Mouse (Mus musculus) midbrain, embryonic 15.5 days (tissue): Measurements from ENCODE around the gene Ifnk. TPM values are rescaled to one million over a fixed set of nuclear protein-coding genes. Genes with fewer than 3 reads are reported as not detected.

Experiments used
- ATAC-seq: fragments of 200-750 bp; cut with Nextera tagmentation; replicated peaks from 2 replicates; pipeline ENCODE4 v1.8.0; 2017; ENCODE audit warnings: moderate TSS enrichment
- H3K27ac ChIP-seq: fragments of 300-500 bp; sonication (generic); 2 replicates; pipeline ENCODE4 v1.5.1; 2015; ENCODE audit warnings: mild to moderate bottlenecking, inconsistent platforms
- H3K27me3 ChIP-seq: fragments of 300-500 bp; sonication (generic); replicated peaks from 2 replicates; pipeline ENCODE4 v1.6.1; 2015; ENCODE audit warnings: inconsistent platforms
- H3K36me3 ChIP-seq: fragments of 300-500 bp; sonication (generic); replicated peaks from 2 replicates; pipeline ENCODE4 v1.6.1; 2015; ENCODE audit warnings: inconsistent platforms
- H3K4me1 ChIP-seq: fragments of 300-500 bp; sonication (generic); 2 replicates; pipeline ENCODE4 v1.6.1; 2015; ENCODE audit warnings: inconsistent platforms
- H3K4me2 ChIP-seq: fragments of 300-500 bp; sonication (generic); 2 replicates; pipeline ENCODE4 v1.6.1; 2015; ENCODE audit warnings: inconsistent platforms, mild to moderate bottlenecking, moderate library complexity
- H3K4me3 ChIP-seq: fragments of 300-500 bp; sonication (generic); 2 replicates; pipeline ENCODE4 v1.5.1; 2015; ENCODE audit warnings: mild to moderate bottlenecking, inconsistent platforms
- H3K9ac ChIP-seq: fragments of 300-500 bp; sonication (generic); 2 replicates; pipeline ENCODE4 v1.6.1; 2015; ENCODE audit warnings: mild to moderate bottlenecking, inconsistent platforms
- H3K9me3 ChIP-seq: fragments of 300-500 bp; sonication (generic); 2 replicates; pipeline ENCODE4 v1.6.1; 2016; ENCODE audit warnings: inconsistent platforms
- WGBS: fragments of 180-500 bp; shearing (Covaris S2); methylation state at CpG from one replicate; pipeline ENCODE4 v1.1.7; 2015; ENCODE audit warnings: mixed read lengths; 5-methylcytosine and 5-hydroxymethylcytosine counted together
- polyA plus RNA-seq: library from polyadenylated mRNA; unstranded; fragments of >200 nt; fragmentation: Nextera tagmentation; extraction: Ambion mirVana; gene quantifications from 2 replicates; pipeline ENCODE4 v1.2.1, GENCODE M21; 2015

The Ifnk gene
- polyA plus RNA-seq, 1 experiment from 2014 or later: not detected

- Histone ChIP-seq H3K9ac (no peak overlapping the region), H3K27me3 (no peaks in the 10 kb centered on the region), H3K4me1 (no peaks in the 10 kb centered on the region), H3K27ac (no peak overlapping the region), H3K9me3 (no peaks in the 10 kb centered on the region), H3K4me2 (no peak overlapping the region), H3K4me3 (no peak overlapping the region), H3K36me3 (no peaks in the 10 kb centered on the region)
- no peak for ATAC-seq
- WGBS: 83% methylated on average over 10 of the region's 10 CpGs
These were observed 6.1 kb upstream of the Ifnk start for GRCm38 (mm10) chr4:35145726-35146125.

- Histone ChIP-seq H3K4me1 (no peaks in the 10 kb centered on the region), H3K4me2 (no peak overlapping the region), H3K4me3 (no peak overlapping the region), H3K9ac (no peak overlapping the region), H3K36me3 (no peaks in the 10 kb centered on the region), H3K9me3 (no peaks in the 10 kb centered on the region), H3K27me3 (no peaks in the 10 kb centered on the region), H3K27ac (no peak overlapping the region)
- no peak for ATAC-seq
- WGBS: 97% methylated on average over 5 of the region's 5 CpGs
These were observed 5.3 kb upstream of the Ifnk start for GRCm38 (mm10) chr4:35146597-35146996.

GRCm38 (mm10) chr4:35148326-35148725 is 3.5 kb upstream of the Ifnk start:
- H3K4me2 ChIP-seq: no peak overlapping the region
- H3K27me3 ChIP-seq: no peaks in the 10 kb centered on the region
- H3K9me3 ChIP-seq: no peaks in the 10 kb centered on the region
- WGBS: 90% methylated on average over 4 of the region's 4 CpGs
- H3K27ac ChIP-seq: no peak overlapping the region
- no peaks in the 10 kb centered on the region for H3K36me3 ChIP-seq
- H3K4me3 ChIP-seq: no peak overlapping the region
- no peak overlapping the region for H3K9ac ChIP-seq
- H3K4me1 ChIP-seq: no peaks in the 10 kb centered on the region
- ATAC-seq: no peak

- Histone ChIP-seq H3K4me1 (peaks cover 4% of the 10 kb centered on the region), H3K4me3 (no peak overlapping the region), H3K4me2 (no peak overlapping the region), H3K27ac (no peak overlapping the region), H3K36me3 (no peaks in the 10 kb centered on the region), H3K9me3 (no peaks in the 10 kb centered on the region), H3K27me3 (0 out of 2 replicates have a peak, but pooled peaks cover 3% of the 10 kb centered on the region), H3K9ac (no peak overlapping the region)
- no peak for ATAC-seq
- 91% methylated on average over 3 of the region's 3 CpGs for WGBS
These were observed 1.1 kb upstream of the Ifnk start for GRCm38 (mm10) chr4:35150706-35151105.

- no peak for ATAC-seq
- H3K9me3 ChIP-seq: no peaks in the 10 kb centered on the region
- no peaks in the 10 kb centered on the region for H3K36me3 ChIP-seq
- H3K4me2 ChIP-seq: no peak overlapping the region
- H3K27ac ChIP-seq: no peak overlapping the region
- WGBS: 42% methylated on average over 3 of the region's 3 CpGs
- no peak overlapping the region for H3K9ac ChIP-seq
- H3K4me1 ChIP-seq: peaks cover 17% of the 10 kb centered on the region
- 0 out of 2 replicates have a peak, but pooled peaks cover 15% of the 10 kb centered on the region for H3K27me3 ChIP-seq
- no peak overlapping the region for H3K4me3 ChIP-seq
These were observed 2.2 kb downstream of the Ifnk start for GRCm38 (mm10) chr4:35154051-35154450.

GRCm38 (mm10) chr4:35155132-35155922 is 3.5 kb downstream of the Ifnk start:
- Histone ChIP-seq H3K4me2 (peak overlapping the region; percentile 82), H3K9ac (peak overlapping the region; percentile 43; the same call in 1 of the 2 replicates), H3K4me1 (peaks cover 17% of the 10 kb centered on the region), H3K4me3 (peak overlapping the region; percentile 45), H3K27ac (no peak overlapping the region), H3K27me3 (0 out of 2 replicates have a peak, but pooled peaks cover 15% of the 10 kb centered on the region), H3K36me3 (no peaks in the 10 kb centered on the region), H3K9me3 (no peaks in the 10 kb centered on the region)
- no peak for ATAC-seq
- WGBS: 26% methylated on average over 20 of the region's 20 CpGs

GRCm38 (mm10) chr4:35156149-35156611 is 4.3 kb downstream of the Ifnk start:
- WGBS: under 1% methylated on average over 26 of the region's 26 CpGs

GRCm38 (mm10) chr4:35156751-35157611 is 5.1 kb downstream of the Ifnk start, which contains the start of gene Mob3b:
Mob3b (minus strand) TSS chr4:35157484.
- H3K4me3 ChIP-seq: peak within 1 kb of the TSS; percentile 45
- peak within 1 kb of the TSS; percentile 43 for H3K9ac ChIP-seq
- H3K27me3 ChIP-seq: 0 out of 2 replicates have a peak, but pooled peaks cover 15% of the 10 kb centered on the region
- H3K27ac ChIP-seq: peak within 1 kb of the TSS; percentile 60; the same call in 1 of the 2 replicates
- WGBS: under 1% methylated on average over 50 of the region's 50 CpGs
- H3K4me1 ChIP-seq: peaks cover 17% of the 10 kb centered on the region
- no peaks in the 10 kb centered on the region for H3K36me3 ChIP-seq
- H3K9me3 ChIP-seq: no peaks in the 10 kb centered on the region
- H3K4me2 ChIP-seq: peak within 1 kb of the TSS; percentile 82
- ATAC-seq: peak; percentile 92

More at GRCm38 (mm10) chr4:35156149-35156611, 4.3 kb downstream of the Ifnk start:
- Histone ChIP-seq H3K27me3 (0 out of 2 replicates have a peak, but pooled peaks cover 15% of the 10 kb centered on the region), H3K4me1 (peaks cover 17% of the 10 kb centered on the region), H3K9me3 (no peaks in the 10 kb centered on the region), H3K4me2 (peak overlapping the region; percentile 82), H3K27ac (peak overlapping the region; percentile 60), H3K9ac (peak overlapping the region; percentile 43), H3K4me3 (peak overlapping the region; percentile 45), H3K36me3 (no peaks in the 10 kb centered on the region)
- ATAC-seq: peak; percentile 69

GRCm38 (mm10) chr4:35157815-35158214 is 6.0 kb downstream of the Ifnk start:
- Histone ChIP-seq H3K4me2 (peak overlapping the region; percentile 82), H3K27me3 (0 out of 2 replicates have a peak, but pooled peaks cover 15% of the 10 kb centered on the region), H3K9ac (no peak overlapping the region), H3K9me3 (no peaks in the 10 kb centered on the region), H3K36me3 (no peaks in the 10 kb centered on the region), H3K4me3 (no peak overlapping the region), H3K27ac (no peak overlapping the region), H3K4me1 (peaks cover 17% of the 10 kb centered on the region)
- ATAC-seq: no peak
- 67% methylated on average over 11 of the region's 11 CpGs for WGBS

- H3K36me3 ChIP-seq: no peaks in the 10 kb centered on the region
- H3K4me1 ChIP-seq: no peaks in the 10 kb centered on the region
- H3K9me3 ChIP-seq: no peaks in the 10 kb centered on the region
- ATAC-seq: no peak
- no peak overlapping the region for H3K9ac ChIP-seq
- no peaks in the 10 kb centered on the region for H3K27me3 ChIP-seq
- 83% methylated on average over 2 of the region's 2 CpGs for WGBS
- no peak overlapping the region for H3K27ac ChIP-seq
- H3K4me3 ChIP-seq: no peak overlapping the region
- no peak overlapping the region for H3K4me2 ChIP-seq
These were observed 13.4 kb downstream of the Ifnk start for GRCm38 (mm10) chr4:35165275-35165674.

GRCm38 (mm10) chr4:35165947-35166346 is 14.1 kb downstream of the Ifnk start:
- H3K36me3 ChIP-seq: no peaks in the 10 kb centered on the region
- ATAC-seq: no peak
- H3K4me1 ChIP-seq: no peaks in the 10 kb centered on the region
- no peak overlapping the region for H3K4me2 ChIP-seq
- H3K27ac ChIP-seq: no peak overlapping the region
- no peak overlapping the region for H3K9ac ChIP-seq
- no peaks in the 10 kb centered on the region for H3K9me3 ChIP-seq
- 85% methylated on average over 3 of the region's 3 CpGs for WGBS
- no peaks in the 10 kb centered on the region for H3K27me3 ChIP-seq
- H3K4me3 ChIP-seq: no peak overlapping the region

- Histone ChIP-seq H3K27ac (no peak overlapping the region), H3K4me2 (no peak overlapping the region), H3K27me3 (no peaks in the 10 kb centered on the region), H3K9me3 (no peaks in the 10 kb centered on the region), H3K4me1 (no peaks in the 10 kb centered on the region), H3K9ac (no peak overlapping the region), H3K36me3 (no peaks in the 10 kb centered on the region), H3K4me3 (no peak overlapping the region)
- 88% methylated on average over 5 of the region's 5 CpGs for WGBS
- no peak for ATAC-seq
These were observed 16.0 kb downstream of the Ifnk start for GRCm38 (mm10) chr4:35167855-35168254.
